Mouse (Mus musculus) gastrocnemius, postnatal 14 days (tissue): ENCODE measurements around the gene Lepr. TPM values are rescaled to one million over a fixed set of nuclear protein-coding genes. Genes with fewer than 3 reads are reported as not detected.
"Not testable (repeated sequence)": the region's sequence is repeated elsewhere in the genome, so short reads cannot be mapped to it uniquely, and the experiment has no call there.

Experiments
- DNase-seq: peaks from one replicate; pipeline ENCODE4 v3.0.0; 2021; ENCODE audit warnings: mixed read lengths
- intact Hi-C: fragments of 180-260 bp; cut with DNase I; formaldehyde crosslinking; loops from one replicate; pipeline ENCODE4 v1.15.1; 2025; ENCODE audit warnings: low total_unique reads
- total RNA-seq, 2 experiments: library from RNA; stranded (reverse); gene quantifications; 2 replicates each; pipeline ENCODE4 v1.2.3; 2021

Lepr gene
- total RNA-seq, 2 experiments from 2014 or later: 3.4 to 3.8 TPM

DNA sequence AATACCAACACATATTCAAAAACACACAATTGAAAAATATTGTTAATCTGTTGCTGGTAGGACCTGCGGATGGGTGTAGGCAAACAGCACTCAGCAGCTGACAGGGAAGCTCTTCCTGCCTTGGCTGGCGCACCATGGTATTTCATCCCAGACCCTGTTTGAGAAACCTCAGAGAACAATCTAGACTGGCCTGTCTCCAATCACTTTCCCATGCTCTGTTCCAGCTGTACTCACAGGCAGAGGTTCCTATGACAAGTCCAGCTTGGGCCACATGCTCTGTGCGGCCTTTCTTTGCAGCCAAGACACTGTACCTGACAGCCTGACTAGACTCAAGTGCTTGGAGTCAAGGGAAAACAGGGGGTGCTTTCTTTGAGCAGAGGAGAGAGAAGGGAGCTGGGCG, 6.1 kb upstream of the Lepr start:
- DNase-seq: no peak
- intact Hi-C loops: no loop called here

DNA sequence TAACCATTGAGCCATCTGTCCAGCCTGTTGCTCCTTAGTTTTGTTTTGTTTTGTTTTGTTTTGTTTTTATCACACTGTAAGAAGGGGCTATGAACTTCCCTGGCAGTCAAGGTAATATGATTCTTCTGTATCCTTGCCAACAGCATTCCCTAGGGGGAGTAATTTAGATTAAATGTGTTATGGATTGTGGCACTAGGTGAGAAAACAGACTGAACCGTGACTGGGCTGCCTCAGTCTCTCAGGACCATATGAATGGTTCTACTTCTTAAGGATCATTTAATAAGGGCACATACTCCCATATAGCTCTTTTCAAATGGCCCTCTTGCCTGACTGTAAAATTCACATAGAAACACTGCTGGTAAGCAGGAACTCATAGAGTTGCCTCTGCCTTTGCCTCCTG, 4.6 kb upstream of the Lepr start:
- intact Hi-C loops: no loop called here
- DNase-seq: no peak

DNA sequence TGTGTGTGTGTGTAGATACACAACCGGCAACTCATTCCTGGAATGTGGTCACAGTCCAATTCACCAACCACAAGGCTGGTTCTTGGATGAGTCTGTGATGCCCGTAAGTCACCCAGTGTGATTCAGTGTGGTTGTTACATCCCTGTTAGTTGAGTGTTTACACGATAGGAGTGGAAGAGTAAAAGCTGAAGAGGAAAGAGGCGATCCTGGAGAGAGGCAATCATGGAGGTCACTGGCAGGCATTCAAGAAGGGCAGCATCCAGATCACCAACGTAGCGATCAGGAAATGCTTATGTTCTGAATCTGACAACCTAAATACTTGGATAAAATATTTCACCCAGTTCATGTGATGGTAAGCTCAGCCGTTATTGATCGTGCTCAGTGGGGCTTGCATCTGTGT, 1.9 kb upstream of the Lepr start:
- intact Hi-C loops: no loop called here
- no peak for DNase-seq

DNA sequence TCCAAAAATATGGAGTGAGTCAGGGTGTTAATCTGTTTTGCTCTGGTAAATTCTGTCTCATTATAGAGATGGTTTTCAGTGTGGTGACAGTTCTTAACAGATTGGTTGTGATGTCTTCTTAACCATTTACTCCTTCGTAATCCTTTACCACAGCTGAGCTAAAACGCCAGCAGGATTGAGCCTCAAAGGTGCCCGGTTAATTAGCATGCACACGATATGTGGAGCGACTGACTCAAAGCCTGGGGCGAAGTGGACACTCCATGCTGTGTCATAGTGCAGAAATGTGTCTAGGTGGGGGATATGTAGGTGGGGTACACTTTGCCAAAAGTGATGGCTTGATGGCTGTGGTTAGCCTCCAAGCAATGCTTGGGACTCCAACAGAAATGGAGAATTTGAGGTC, 1.4 kb upstream of the Lepr start:
- intact Hi-C loops: no loop called here
- no peak for DNase-seq

DNA sequence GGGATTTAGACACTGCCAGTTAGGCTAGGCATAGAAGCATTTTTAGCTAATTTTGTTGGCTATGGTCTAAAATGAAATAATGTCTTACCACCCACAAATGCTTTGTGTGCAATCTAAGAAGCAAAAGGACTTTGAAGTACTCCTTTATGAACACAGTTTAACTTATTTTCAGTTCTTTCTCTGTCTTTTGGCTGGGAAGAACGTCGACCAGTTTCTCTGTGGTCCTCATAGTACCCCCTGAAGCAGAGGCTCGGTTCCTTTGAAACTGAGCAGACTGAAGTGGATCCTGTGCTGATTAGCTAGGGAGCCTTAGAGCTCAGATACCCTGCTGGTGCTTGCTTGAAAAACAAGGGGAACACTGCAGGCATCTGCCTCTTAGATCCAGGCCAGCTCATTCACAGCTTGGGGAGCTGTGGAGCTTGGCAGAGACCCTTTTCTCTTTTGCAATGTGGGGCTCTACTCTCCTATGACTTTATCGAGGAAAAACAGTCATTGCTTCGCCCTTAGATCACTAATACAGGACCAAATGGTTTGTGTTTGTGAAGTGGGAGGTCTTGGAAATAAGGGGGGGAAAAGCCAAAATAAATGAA, 1.9 kb downstream of the Lepr start:
- peak; percentile 13 for DNase-seq
- intact Hi-C loops: no loop called here

DNA sequence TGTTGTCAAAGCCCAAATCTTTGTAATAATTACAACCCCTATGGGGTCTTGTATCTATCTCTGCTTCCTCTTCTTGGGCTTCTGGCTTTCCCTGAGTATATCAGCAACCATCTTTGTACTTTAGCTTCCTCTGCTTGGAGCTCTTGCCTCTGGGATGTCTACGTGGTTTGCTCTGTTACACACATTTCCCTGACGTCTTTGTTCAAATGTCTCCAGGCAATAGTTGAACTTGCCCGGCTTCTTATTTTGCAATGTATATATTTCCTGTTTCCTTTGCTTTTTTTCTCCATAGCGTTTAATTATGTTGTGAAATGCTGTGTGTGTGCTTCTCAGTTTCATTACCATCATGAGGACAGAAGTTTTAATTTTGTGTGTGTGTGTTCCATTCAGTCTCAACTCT, 4.5 kb downstream of the Lepr start:
- no peak for DNase-seq
- intact Hi-C loops: no loop called here

DNA sequence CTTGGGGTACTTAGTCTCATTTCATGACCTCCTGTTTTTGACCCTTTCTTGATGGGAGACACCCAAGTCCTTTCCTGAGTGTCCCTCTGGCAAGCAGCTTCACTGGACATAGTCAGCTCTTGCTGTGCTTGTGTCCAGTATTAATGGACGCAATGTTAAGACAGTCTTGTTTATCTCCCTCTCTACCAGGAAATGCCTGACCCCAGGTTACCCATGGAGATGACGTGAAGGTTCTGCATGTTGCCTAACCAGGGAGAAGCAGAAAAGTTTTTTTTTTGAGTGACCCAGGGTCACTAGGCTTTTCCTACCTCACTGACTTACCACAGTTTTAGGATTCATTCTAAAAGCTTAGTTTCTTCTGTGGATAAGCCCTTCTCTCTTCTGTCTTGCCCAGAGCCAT, 24.8 kb downstream of the Lepr start:
- intact Hi-C loops: no loop called here
- DNase-seq: no peak

DNA sequence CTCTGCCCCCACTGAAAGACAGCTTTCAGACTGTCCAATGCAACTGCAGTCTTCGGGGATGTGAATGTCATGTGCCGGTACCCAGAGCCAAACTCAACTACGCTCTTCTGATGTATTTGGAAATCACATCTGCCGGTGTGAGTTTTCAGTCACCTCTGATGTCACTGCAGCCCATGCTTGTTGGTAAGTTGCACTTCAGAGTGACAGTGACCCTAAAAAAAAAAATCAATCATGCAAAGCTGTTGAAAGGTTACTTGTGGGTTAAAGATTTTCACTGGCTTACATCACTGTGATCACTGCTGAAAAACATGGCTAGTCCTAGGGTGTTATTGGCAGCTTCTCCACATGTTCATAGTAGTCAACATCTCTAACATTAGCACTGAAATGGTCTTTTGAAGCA, 28.3 kb downstream of the Lepr start:
- no peak for DNase-seq

DNA sequence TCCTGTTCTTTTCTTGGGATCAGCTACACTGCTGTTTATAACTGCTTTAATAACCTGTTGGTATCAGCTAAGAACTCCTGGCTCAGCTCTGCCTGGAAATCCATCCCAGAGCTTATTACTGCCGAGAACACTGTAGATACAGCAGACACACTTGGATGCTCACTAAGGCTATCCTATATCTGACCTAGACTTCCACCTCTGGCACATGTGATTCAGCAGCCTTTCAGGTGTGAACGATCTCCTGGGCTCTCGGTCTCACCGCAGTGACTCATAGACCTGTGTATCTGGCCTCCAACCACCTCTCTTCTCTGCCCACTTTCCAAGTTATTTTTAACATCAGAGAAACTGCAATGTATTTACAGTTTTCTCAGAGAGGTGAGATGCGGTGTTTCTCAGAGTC, 43.3 kb downstream of the Lepr start:
- DNase-seq: no peak
- intact Hi-C loops: no loop called here

More for the DNA sequence above, 28.3 kb downstream of the Lepr start:
- intact Hi-C loops: no loop called here

DNA sequence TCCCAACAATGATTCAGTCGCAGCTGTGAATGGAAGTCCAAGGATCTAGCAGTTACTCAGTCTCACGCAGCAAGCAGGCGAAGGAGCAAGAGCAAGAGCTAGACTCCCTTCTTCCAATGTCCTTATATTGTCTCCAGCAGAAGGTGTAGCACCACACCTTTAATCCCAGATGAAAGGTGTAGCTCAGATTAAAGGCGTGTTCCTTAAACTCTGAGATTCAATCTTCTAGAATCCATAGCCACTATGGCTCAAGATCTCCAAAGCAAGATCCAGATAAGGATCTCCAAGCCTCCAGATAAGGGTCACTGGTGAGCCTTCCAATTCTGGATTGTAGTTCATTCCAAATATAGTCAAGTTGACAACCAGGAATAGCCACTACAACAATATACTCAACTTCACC, 126.7 kb downstream of the Lepr start, which contains the start of gene B020004J07Rik:
TSS of gene B020004J07Rik (minus strand) at position 101 of the 400 bp plus-strand sequence.
- intact Hi-C loops, DNase-seq: not testable (repeated sequence)

DNA sequence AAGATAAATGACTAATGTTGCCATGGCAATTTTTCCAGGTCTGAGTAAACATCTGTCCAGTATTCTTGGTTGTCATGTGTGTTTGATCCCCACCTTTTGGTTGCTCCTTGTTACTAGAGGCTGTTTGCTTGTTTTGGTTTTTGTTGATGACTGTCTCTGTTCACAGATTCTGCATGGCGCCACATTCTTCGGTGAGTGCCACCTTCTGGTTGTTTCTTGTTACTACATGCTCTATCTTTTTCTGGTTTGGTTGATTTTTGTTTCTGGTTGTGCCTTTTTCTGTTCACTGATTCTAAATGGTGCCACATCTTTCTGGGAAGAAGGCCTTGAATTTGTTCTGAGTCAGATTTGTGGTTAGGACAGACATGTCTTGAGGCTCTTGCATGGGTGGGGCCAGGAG, 133.7 kb downstream of the Lepr start:
- intact Hi-C loops: no loop called here

DNA sequence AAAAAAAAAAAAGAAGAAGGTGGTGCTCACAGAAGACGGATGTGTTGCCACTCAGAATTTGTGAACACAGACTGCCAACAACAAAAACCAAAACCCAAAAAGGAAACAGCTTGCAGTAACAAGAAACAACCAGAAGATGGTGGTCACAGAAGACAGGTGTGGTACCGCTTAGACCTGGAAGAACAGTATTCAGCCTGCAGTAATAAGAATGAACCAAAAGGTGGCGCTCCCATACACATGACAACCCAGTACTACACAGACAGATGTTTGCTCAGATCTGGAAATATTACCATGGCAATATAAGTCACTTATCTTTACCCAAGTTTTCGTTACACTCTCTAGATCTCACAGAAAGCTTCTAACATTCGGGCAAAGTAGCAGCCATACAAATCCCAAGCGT, 143.7 kb downstream of the Lepr start:
- intact Hi-C loops: no loop called here
- no peak for DNase-seq

More for the DNA sequence above, 133.7 kb downstream of the Lepr start:
- DNase-seq: no peak

DNA sequence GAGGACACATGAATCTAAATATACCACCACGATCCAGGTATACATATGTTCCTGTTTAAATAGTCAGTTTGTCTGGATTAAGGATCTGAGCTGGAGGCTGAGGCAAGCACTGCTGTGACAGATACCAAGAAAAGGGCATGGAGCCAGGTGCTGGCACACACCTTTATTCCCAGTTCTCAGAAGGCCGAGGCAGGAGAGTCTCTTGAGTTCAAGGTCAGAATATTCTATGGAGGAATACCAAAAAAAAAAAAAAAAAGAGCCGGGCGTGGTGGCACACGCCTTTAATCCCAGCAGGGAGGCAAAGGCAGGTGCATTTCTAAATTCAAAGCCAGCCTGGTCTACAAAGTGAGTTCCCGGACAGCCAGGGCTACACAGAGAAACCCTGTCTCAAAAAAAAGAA, 145.1 kb downstream of the Lepr start:
- no peak for DNase-seq
- intact Hi-C loops: no loop called here

Other genes with a start within 250 kb of the Lepr start
- under 1 TPM; 0.62 to 0.64 TPM for gene Dnajc6, start 220.8 kb upstream of the Lepr start, total RNA-seq
- 10 to 100 TPM; 21.5 to 24.7 TPM for gene Leprot, start 69.7 kb upstream of the Lepr start, total RNA-seq
- not detected for gene B020004J07Rik, start 126.6 kb downstream of the Lepr start, total RNA-seq
- gene C130073F10Rik, start 176.4 kb downstream of the Lepr start, total RNA-seq: not detected
- not detected for gene Gm12800, start 191.7 kb downstream of the Lepr start, total RNA-seq
- not detected for gene Gm12794, start 223.0 kb downstream of the Lepr start, total RNA-seq